Mouse (Mus musculus) MEL (cell line): ENCODE data around the gene Cables2. TPM values are rescaled to one million over a fixed set of nuclear protein-coding genes. Genes with fewer than 3 reads are reported as not detected.

Experiments
- DNase-seq: peaks from one replicate; pipeline ENCODE4 v3.0.0; 2011; ENCODE audit warnings: low read depth, low spot score
- H3K27ac ChIP-seq: 2 replicates; pipeline ENCODE4 v1.5.1; 2012; ENCODE audit warnings: low read depth, mild to moderate bottlenecking, control low read depth, low read length, moderate library complexity; ENCODE audit not compliant: control insufficient read depth
- H3K27me3 ChIP-seq, 2 experiments: fragments of 150-350 bp in 1 of 2; sonication (generic) in 1 of 2; 2 replicates each; pipeline ENCODE4 v1.6.1; 2012; ENCODE audit warnings: low read length in 2 of 2, mild to moderate bottlenecking in 2 of 2, improper control_type of control experiment in 1 of 2, moderate library complexity in 1 of 2; ENCODE audit not compliant: insufficient read depth in 2 of 2, control insufficient read depth in 1 of 2
- H3K36me3 ChIP-seq, 2 experiments: 2 replicates each; pipeline ENCODE4 v1.6.1; 2012 to 2014; ENCODE audit warnings: low read length in 2 of 2, improper control_type of control experiment in 1 of 2, inconsistent platforms in 1 of 2, mild to moderate bottlenecking in 1 of 2; ENCODE audit not compliant: insufficient read depth in 2 of 2, control insufficient read depth in 1 of 2
- H3K4me1 ChIP-seq, 2 experiments: fragments of 150-350 bp in 1 of 2; sonication (generic) in 1 of 2; 2 replicates each; pipeline ENCODE4 v1.6.1; 2012; ENCODE audit warnings: low read length in 2 of 2, improper control_type of control experiment in 1 of 2, mild to moderate bottlenecking in 1 of 2; ENCODE audit not compliant: insufficient read depth in 2 of 2, control insufficient read depth in 1 of 2
- H3K4me3 ChIP-seq, 2 experiments: fragments of 150-350 bp in 1 of 2; sonication (generic) in 1 of 2; 2 replicates each; pipeline ENCODE4 v1.5.1; 2012; ENCODE audit warnings: low read depth in 2 of 2, low read length in 2 of 2, mild to moderate bottlenecking in 2 of 2, moderate library complexity in 2 of 2, control low read depth in 1 of 2, improper control_type of control experiment in 1 of 2; ENCODE audit not compliant: control insufficient read depth in 1 of 2, insufficient read depth in 1 of 2
- H3K79me2 ChIP-seq: 2 replicates; pipeline ENCODE4 v1.6.1; 2012; ENCODE audit warnings: mild to moderate bottlenecking, low read length, moderate library complexity; ENCODE audit not compliant: control insufficient read depth, poor library complexity, insufficient read depth
- H3K9ac ChIP-seq: 2 replicates; pipeline ENCODE4 v1.6.1; 2012; ENCODE audit warnings: low read depth, mild to moderate bottlenecking, control low read depth, low read length, moderate library complexity; ENCODE audit not compliant: control insufficient read depth, poor library complexity, severe bottlenecking
- H3K9me3 ChIP-seq: fragments of 150-350 bp; sonication (generic); replicated peaks from 2 replicates; pipeline ENCODE4 v1.6.1; 2012; ENCODE audit warnings: mild to moderate bottlenecking, low read length, improper control_type of control experiment, moderate library complexity; ENCODE audit not compliant: insufficient read depth
- E2F4 ChIP-seq: IDR thresholded peaks from 2 replicates; pipeline ENCODE4 v1.6.1; 2011; ENCODE audit warnings: low read depth, low read length, improper control_type of control experiment, borderline replicate concordance
- ETS1 ChIP-seq: IDR thresholded peaks from 2 replicates; pipeline ENCODE4 v1.6.1; 2012; ENCODE audit warnings: low read depth, mild to moderate bottlenecking, inconsistent platforms, low read length, improper control_type of control experiment, moderate library complexity
- GABPA ChIP-seq: IDR thresholded peaks from 2 replicates; pipeline ENCODE4 v1.6.1; 2012; ENCODE audit warnings: low read depth, mild to moderate bottlenecking, inconsistent platforms, low read length, improper control_type of control experiment, moderate library complexity
- MAX ChIP-seq: IDR thresholded peaks from 2 replicates; pipeline ENCODE4 v1.6.1; 2011; ENCODE audit warnings: low read length, improper control_type of control experiment
- MAZ ChIP-seq: IDR thresholded peaks from 2 replicates; pipeline ENCODE4 v1.6.1; 2012; ENCODE audit warnings: low read depth, mild to moderate bottlenecking, inconsistent platforms, low read length, improper control_type of control experiment
- MYB ChIP-seq: IDR thresholded peaks from 2 replicates; pipeline ENCODE4 v1.6.1; 2011; ENCODE audit warnings: mild to moderate bottlenecking, low read depth, low read length, improper control_type of control experiment
- NRF1 ChIP-seq: IDR thresholded peaks from 2 replicates; pipeline ENCODE4 v1.6.1; 2014; ENCODE audit warnings: low read depth, mild to moderate bottlenecking, inconsistent platforms, low read length, improper control_type of control experiment, moderate library complexity; ENCODE audit not compliant: poor library complexity, insufficient read depth, severe bottlenecking
- POLR2AphosphoS2 ChIP-seq: IDR thresholded peaks from 2 replicates; pipeline ENCODE4 v1.6.1; 2011; ENCODE audit warnings: low read length, improper control_type of control experiment
- RCOR1 ChIP-seq: IDR thresholded peaks from 2 replicates; pipeline ENCODE4 v1.6.1; 2012; ENCODE audit warnings: low read depth, mild to moderate bottlenecking, inconsistent platforms, low read length, improper control_type of control experiment
- SIN3A ChIP-seq: IDR thresholded peaks from 2 replicates; pipeline ENCODE4 v1.6.1; 2012; ENCODE audit warnings: low read length, improper control_type of control experiment, inconsistent platforms
- USF2 ChIP-seq, 2 experiments: IDR thresholded peaks; 2 replicates each; pipeline ENCODE4 v1.6.1; 2011 to 2012; ENCODE audit warnings: improper control_type of control experiment in 2 of 2, low read length in 2 of 2, borderline replicate concordance in 1 of 2, inconsistent platforms in 1 of 2, low read depth in 1 of 2, mild to moderate bottlenecking in 1 of 2; ENCODE audit not compliant: insufficient read depth in 1 of 2
- ZKSCAN1 ChIP-seq: IDR thresholded peaks from 2 replicates; pipeline ENCODE4 v1.6.1; 2012; ENCODE audit warnings: low read depth, mild to moderate bottlenecking, inconsistent platforms, low read length, improper control_type of control experiment, moderate library complexity
- ZMIZ1 ChIP-seq: IDR thresholded peaks from 2 replicates; pipeline ENCODE4 v1.6.1; 2012; ENCODE audit warnings: low read depth, mild to moderate bottlenecking, inconsistent platforms, low read length, improper control_type of control experiment, moderate library complexity
- ZNF384 ChIP-seq: IDR thresholded peaks from 2 replicates; pipeline ENCODE4 v1.6.1; 2012; ENCODE audit warnings: low read depth, mild to moderate bottlenecking, inconsistent platforms, low read length, improper control_type of control experiment
- polyA plus RNA-seq, 2 experiments: library from polyadenylated mRNA; stranded (reverse) in 1 of 2; unstranded in 1 of 2; fragments of >175 nt in 1 of 2; fragments of >200 nt in 1 of 2; gene quantifications; 2 replicates each; pipeline versions ENCODE4 v1.2.1 to v1.2.4; 2012; ENCODE audit warnings: low replicate concordance in 2 of 2, low read depth in 1 of 2; ENCODE audit not compliant: insufficient read length in 2 of 2, insufficient read depth in 1 of 2, missing spikeins in 1 of 2
- total RNA-seq: library from RNA; depleted of rRNA; stranded (reverse); fragments of 300-350 nt; gene quantifications from 2 replicates; pipeline ENCODE4 v1.2.3, GENCODE M21; 2012

The Cables2 gene
- total and polyA plus RNA-seq, 3 experiments: 10.7 to 16.7 TPM; not detected in 1

GRCm38 (mm10) chr2:180256296-180257000 lies 16.8 kb downstream of the Cables2 start:
- Histone ChIP-seq H3K27ac (peak overlapping the region; percentile 68), H3K79me2 (peaks cover 18% of the 10 kb centered on the region), H3K4me1 (peaks cover 0 to 11% of the 10 kb centered on the region in 2 experiments; a peak in 2 of 4 replicates), H3K9ac (peak overlapping the region; percentile 70), H3K27me3 (no peaks in the 10 kb centered on the region), H3K4me3 (peak overlapping the region; percentile 60 to 64), H3K9me3 (no peaks in the 10 kb centered on the region), H3K36me3 (peaks cover 6 to 17% of the 10 kb centered on the region in 2 experiments)
- TF ChIP-seq SIN3A: no peak
- no peak for TF ChIP-seq USF2 (IDR thresholded peaks at IDR 0.05; ENCODE audit: borderline replicate concordance in 1 of 2, insufficient read depth in 1 of 2, low read depth in 1 of 2, low read length in 2 of 2)
- no peak for TF ChIP-seq ETS1
- no peak for TF ChIP-seq RCOR1
- TF ChIP-seq GABPA: no peak
- TF ChIP-seq ZMIZ1: 0 out of 2 replicates have a peak, but pooled peaks have one; percentile 6
- no peak for TF ChIP-seq NRF1
- TF ChIP-seq ZKSCAN1: no peak
- 0 out of 2 replicates have a peak, but pooled peaks have one; percentile 2 for TF ChIP-seq E2F4
- no peak for TF ChIP-seq POLR2AphosphoS2
- no peak for TF ChIP-seq MYB
- no peak; the same call in 1 of the 2 replicates for TF ChIP-seq MAX
- peak; percentile 71 for DNase-seq

- H3K4me3 ChIP-seq: peak overlapping the region; percentile 60 to 64
- H3K27ac ChIP-seq: peak overlapping the region; percentile 68
- no peaks in the 10 kb centered on the region for H3K9me3 ChIP-seq
- no peaks in the 10 kb centered on the region for H3K27me3 ChIP-seq
- H3K79me2 ChIP-seq: peaks cover 18% of the 10 kb centered on the region
- peak overlapping the region; percentile 70 for H3K9ac ChIP-seq
- H3K4me1 ChIP-seq: peaks cover 0 to 11% of the 10 kb centered on the region in 2 experiments; a peak in 2 of 4 replicates
- TF ChIP-seq MAZ (peak; percentile 14; the same call in 1 of the 2 replicates), E2F4 (no peak), ZNF384 (peak; percentile 91)
- TF ChIP-seq, all 39 proteins: peak for 2
- peaks cover 6 to 17% of the 10 kb centered on the region in 2 experiments for H3K36me3 ChIP-seq
- peak; percentile 58 for DNase-seq
These were observed 17.6 kb downstream of the Cables2 start for GRCm38 (mm10) chr2:180255701-180256100.
